Mouse (Mus musculus) adrenal gland, postnatal 14 days (tissue): ENCODE results near the gene Car3. TPM values are rescaled to one million over a fixed set of nuclear protein-coding genes. Genes with fewer than 3 reads are reported as not detected.
"Not testable (repeated sequence)": the region's sequence is repeated elsewhere in the genome, so short reads cannot be mapped to it uniquely, and the experiment has no call there.

Source experiments
- DNase-seq: peaks from one replicate; pipeline ENCODE4 v3.0.0; 2021; ENCODE audit warnings: mixed read lengths
- long read RNA-seq, 2 experiments: library from polyadenylated mRNA; stranded (forward); transcript quantifications; one replicate each; pipeline ENCODE4 v2.0.0; 2021
- total RNA-seq: library from RNA; stranded (reverse); gene quantifications from 2 replicates; pipeline ENCODE4 v1.2.3, GENCODE M21; 2021

The Car3 gene
- total RNA-seq: 928 and 1,198 TPM in 2 replicates
- long read RNA-seq, experiment 1, transcript Car3-201 (7 exons, 1,679 nt): major isoform, 1,239 of 1,318 reads
- long read RNA-seq, experiment 1, transcript Car3-202 (2 exons, 1,395 nt): minor isoform, 6 of 1,318 reads
- long read RNA-seq, experiment 1, partial matches to known transcripts: 41 of 1,318 reads
- long read RNA-seq, experiment 1, other reads (novel, unspliced or antisense): 32 of 1,318 reads
- long read RNA-seq, experiment 2, transcript Car3-202 (2 exons, 1,395 nt): minor isoform, 11 of 2,087 reads
- long read RNA-seq, experiment 2, transcript Car3-201 (7 exons, 1,679 nt): major isoform, 1,923 of 2,087 reads
- long read RNA-seq, experiment 2, partial matches to known transcripts: 103 of 2,087 reads
- long read RNA-seq, experiment 2, other reads (novel, unspliced or antisense): 47 of 2,087 reads

DNA sequence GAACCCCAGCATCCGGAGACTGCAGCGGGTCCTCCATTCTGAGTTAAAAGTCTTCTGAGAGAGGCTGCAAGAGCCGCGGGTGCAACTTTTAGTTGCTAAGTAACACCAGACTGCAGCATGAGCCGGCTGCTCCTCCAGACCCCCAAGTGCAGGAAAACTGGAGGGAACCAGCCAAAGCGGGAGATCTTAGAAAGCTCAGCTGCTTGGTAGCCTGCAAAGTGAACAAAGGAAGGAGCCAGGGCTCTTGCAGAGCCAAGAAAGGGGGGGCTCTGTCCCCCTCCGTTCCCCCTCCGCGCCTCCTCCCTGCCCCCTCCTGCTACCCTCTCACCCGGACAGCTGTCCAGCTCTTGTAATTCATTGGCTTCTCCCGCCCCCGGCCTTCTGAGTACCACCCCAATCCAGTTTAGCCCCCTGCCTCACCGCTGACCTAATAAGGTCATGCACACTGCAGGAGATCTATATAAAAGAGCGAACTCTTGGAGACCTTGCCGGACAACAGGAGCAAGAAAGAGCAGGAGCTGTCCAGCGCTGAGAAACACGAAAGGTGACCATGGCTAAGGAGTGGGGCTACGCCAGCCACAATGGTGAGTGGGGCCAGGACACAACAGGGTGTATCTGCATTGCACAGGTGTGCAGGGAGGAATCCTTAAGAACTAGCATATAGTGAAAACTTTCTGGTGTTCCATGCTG lies at the start of gene Car3:
Gene Car3, plus strand, starts transcription at position 491 of the 690 bp plus-strand sequence.
- peak; percentile 36 for DNase-seq

GRCm38 (mm10) chr3:14815396-14815795 lies 47.9 kb upstream of the Car3 start:
- DNase-seq: not testable (repeated sequence)

DNA sequence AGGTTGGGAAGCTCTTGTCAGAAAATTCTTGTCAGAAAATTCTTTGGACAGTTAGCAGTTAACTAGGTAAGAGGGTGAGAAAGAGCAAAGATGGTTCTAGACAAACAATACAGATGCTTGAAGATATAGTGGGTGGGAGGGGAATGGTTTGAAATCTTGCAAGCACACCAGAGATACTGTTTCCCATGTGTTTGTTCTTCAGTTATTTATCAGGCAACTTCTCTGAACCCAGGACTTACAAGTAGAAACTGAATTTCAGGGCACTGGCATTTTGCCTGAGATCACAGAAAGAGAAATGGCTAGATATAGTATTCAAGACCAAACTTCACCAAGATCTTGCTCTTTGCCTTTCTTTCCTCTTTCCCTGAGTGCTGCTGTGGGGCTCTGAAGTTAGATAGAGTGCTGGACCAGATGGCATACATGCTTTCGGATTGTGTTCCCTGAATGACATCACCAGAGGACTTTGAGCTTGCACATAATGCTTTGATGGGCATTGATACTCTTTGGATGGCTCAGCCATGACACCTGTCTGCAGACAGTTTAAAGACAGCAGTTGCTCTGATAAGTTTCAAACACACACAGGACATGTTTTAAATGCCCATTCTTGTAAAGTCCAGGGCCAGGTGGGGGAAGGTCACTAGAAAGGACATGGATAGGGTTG lies 43.3 kb upstream of the Car3 start:
- DNase-seq: no peak

DNA sequence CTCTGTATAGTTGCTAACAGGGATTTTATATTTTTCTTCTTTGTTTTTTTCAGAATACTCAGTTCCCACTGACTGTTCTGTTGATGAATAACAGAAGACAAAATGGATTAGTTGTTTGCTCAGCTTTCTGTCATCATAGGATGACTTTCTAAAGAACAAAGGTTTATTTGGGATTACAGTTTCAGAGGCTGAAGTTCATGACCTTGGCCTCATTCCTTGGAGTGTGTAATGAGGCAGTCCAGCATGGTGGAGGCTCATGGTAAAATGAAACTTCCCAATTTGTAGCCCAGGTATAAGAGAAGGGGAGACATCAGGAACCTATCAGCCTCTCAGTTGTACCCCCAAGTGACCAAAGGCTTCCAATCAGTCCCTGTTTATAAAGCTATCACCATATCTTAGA lies 34.4 kb upstream of the Car3 start:
- no peak for DNase-seq

GRCm38 (mm10) chr3:14831219-14831835 lies 32.0 kb upstream of the Car3 start:
- no peak for DNase-seq

- peak; percentile 58 for DNase-seq
These were observed 30.5 kb upstream of the Car3 start for GRCm38 (mm10) chr3:14832766-14833165.

- DNase-seq: no peak
These were observed 24.4 kb upstream of the Car3 start for GRCm38 (mm10) chr3:14838936-14839335.

- no peak for DNase-seq
These were observed 23.7 kb upstream of the Car3 start for GRCm38 (mm10) chr3:14839466-14840118.

DNA sequence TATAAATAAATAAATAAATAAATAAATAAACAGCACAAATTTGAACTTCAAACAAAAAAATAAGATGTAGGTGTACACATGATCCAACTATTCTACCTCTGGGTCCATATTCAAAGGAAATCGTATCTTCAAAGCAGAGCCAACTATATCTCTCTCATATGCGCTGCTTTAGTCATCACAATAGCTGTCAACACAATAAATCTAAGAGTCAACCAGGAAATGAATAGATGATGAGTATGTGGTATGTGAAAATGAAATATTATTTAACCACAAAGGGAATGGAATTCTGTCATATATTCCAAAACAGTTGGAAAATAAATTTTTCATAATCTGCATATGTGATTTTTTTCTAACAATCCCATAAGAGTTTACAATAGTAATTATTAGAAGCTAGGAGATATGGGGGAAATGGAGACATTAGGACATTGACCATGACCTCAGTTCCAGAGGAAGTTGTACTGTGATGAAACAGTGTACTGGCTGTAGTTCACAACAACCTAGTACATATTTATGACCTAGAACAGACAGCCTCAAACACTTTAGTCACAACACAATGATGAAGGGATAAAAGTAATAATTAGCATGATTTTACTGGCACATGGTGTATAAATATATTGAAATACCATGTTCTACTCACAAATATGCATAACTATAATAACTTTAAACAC lies 14.6 kb upstream of the Car3 start:
- DNase-seq: no peak

GRCm38 (mm10) chr3:14853966-14854365 lies 9.3 kb upstream of the Car3 start:
- no peak for DNase-seq

DNA sequence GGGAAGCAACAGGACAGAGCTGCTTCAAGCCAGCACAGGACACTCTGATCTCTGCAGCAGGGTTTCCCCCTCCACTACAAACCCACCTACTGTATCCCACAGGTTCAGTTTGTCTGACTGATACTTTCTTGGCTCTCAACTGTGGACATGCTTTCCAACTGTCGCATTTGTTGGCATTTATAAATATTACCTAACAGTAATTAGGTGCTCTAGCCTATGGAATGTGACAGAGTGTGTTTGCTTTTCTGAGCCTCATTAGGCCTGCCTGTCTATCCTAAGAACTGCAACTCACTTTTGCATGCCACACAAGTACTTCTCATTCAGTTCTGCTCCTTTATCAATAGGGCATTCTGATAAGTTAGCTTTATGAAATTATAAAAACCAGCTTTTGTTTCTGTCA lies 8.9 kb upstream of the Car3 start:
- no peak for DNase-seq

GRCm38 (mm10) chr3:14857874-14858273 lies 5.4 kb upstream of the Car3 start:
- peak; percentile 45 for DNase-seq

- DNase-seq: no peak
These were observed 3.0 kb upstream of the Car3 start for GRCm38 (mm10) chr3:14860291-14860690.

DNA sequence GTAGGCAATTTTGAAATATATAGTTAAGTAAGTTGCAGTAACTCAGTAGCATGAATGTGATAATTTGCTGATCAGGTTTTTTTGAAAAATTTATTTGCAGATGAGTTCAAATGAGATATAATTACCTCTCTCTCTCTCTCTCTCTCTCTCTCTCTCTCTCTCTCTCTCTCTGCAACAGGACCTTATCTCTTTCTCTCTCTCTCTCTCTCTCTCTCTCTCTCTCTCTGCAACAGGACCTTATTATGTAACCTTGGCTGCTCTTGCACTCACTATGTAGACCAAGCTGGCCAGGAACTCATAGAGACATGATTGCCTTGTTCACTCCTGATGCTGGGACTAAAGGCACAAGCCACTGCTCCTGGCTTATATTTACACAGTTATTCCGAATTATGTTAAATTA lies 2.1 kb upstream of the Car3 start:
- DNase-seq: no peak

- DNase-seq: no peak
These were observed 1.5 kb upstream of the Car3 start for GRCm38 (mm10) chr3:14861787-14862186.

- DNase-seq: no peak
These were observed 674 bp upstream of the Car3 start for GRCm38 (mm10) chr3:14862654-14863021.

DNA sequence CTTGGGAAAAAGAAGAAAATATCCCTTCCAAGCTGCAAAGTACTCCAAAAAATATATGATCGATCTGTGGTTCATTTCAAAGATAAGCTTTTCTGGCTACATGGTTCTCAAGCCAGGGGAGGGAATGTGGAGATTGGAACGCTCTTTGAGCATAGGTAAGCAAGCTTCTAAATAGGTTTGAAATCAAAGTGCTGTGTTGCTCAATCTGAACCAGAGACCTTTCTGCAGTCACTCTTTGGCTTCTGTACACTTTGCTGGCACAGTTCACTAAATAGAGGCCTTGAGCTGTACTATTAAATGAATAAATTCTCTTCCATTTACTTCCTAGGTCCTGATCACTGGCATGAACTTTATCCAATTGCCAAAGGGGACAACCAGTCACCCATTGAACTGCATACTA lies 610 bp downstream of the Car3 start:
- DNase-seq: peak; percentile 38

- no peak for DNase-seq
These were observed 2.6 kb downstream of the Car3 start for GRCm38 (mm10) chr3:14865941-14866340.

- DNase-seq: peak; percentile 87
These were observed 6.5 kb downstream of the Car3 start for GRCm38 (mm10) chr3:14869779-14870178.

DNA sequence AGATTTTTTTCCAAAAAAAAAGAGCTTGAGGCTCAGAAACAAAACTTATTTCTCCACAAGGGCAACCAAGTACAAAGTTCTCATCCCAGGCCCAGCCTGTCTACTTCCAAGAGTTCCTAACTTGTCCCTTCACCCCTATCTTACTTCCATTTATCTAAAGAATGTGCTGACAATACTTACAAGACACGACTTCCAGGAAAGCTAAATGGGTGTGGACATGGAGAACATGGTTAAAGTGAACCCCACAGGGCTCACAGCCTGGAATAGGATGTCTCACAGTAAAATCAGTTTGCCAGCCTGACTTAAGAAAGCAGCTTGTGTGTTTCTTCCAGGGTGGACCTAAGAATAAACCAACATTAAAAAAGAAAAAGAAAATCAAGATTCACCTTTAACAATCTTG lies 7.2 kb downstream of the Car3 start:
- DNase-seq: no peak

GRCm38 (mm10) chr3:14871386-14871785 lies 8.1 kb downstream of the Car3 start:
- peak; percentile 37 for DNase-seq
